Mouse (Mus musculus) midbrain, embryonic 12.5 days (tissue): ENCODE measurements around the gene Pgap1. TPM values are rescaled to one million over a fixed set of nuclear protein-coding genes. Genes with fewer than 3 reads are reported as not detected.

Source experiments
- ATAC-seq: fragments of 200-750 bp; cut with Nextera tagmentation; 2 replicates; pipeline ENCODE4 v1.8.0; 2017; ENCODE audit warnings: low read depth, moderate TSS enrichment, moderate library complexity; ENCODE audit not compliant: low FRiP score
- H3K27ac ChIP-seq: fragments of 300-500 bp; sonication (generic); replicated peaks from 2 replicates; pipeline ENCODE4 v1.5.1; 2016; ENCODE audit warnings: mild to moderate bottlenecking
- H3K27me3 ChIP-seq: fragments of 300-500 bp; sonication (generic); 2 replicates; pipeline ENCODE4 v1.6.1; 2016; ENCODE audit warnings: mild to moderate bottlenecking
- H3K36me3 ChIP-seq: fragments of 300-500 bp; sonication (generic); 2 replicates; pipeline ENCODE4 v1.6.1; 2016
- H3K4me1 ChIP-seq: fragments of 300-500 bp; sonication (generic); 2 replicates; pipeline ENCODE4 v1.6.1; 2016
- H3K4me2 ChIP-seq: fragments of 300-500 bp; sonication (generic); replicated peaks from 2 replicates; pipeline ENCODE4 v1.6.1; 2016; ENCODE audit warnings: mild to moderate bottlenecking, moderate library complexity
- H3K4me3 ChIP-seq: fragments of 300-500 bp; sonication (generic); 2 replicates; pipeline ENCODE4 v1.5.1; 2016; ENCODE audit warnings: mild to moderate bottlenecking
- H3K9ac ChIP-seq: fragments of 300-500 bp; sonication (generic); replicated peaks from 2 replicates; pipeline ENCODE4 v1.6.1; 2016; ENCODE audit warnings: mild to moderate bottlenecking, moderate library complexity
- H3K9me3 ChIP-seq: fragments of 300-500 bp; sonication (generic); 2 replicates; pipeline ENCODE4 v1.6.1; 2016; ENCODE audit warnings: mild to moderate bottlenecking
- WGBS: fragments of 180-500 bp; shearing (Covaris S2); methylation state at CpG from one replicate; pipeline ENCODE4 v1.1.7; 2016; 5-methylcytosine and 5-hydroxymethylcytosine counted together
- polyA plus RNA-seq: library from polyadenylated mRNA; unstranded; fragments of >200 nt; fragmentation: Nextera tagmentation; extraction: Ambion mirVana; gene quantifications from 2 replicates; pipeline ENCODE4 v1.2.1, GENCODE M21; 2016

Gene Pgap1
- polyA plus RNA-seq, 1 experiment from 2014 or later = 17.1 TPM

DNA sequence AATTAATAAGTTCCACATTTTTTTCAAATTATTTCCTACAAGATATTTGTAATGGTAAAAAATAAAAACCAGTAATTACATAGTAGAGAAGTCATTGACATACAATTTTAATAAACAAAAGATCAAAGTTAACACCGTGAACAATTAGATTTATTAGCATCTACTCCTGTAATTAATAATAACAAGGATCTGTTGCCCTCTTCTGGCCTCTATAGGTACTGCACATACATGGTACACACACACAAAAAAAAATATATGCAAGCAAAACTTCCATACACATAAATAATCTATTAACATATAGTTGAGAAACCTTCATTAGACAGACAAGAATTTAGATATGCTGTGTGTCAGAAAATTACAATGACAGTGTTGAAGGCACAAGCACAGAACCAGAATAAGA lies 43.6 kb downstream of the Pgap1 start:
- Histone ChIP-seq H3K9ac (no peak overlapping the region), H3K4me3 (no peak overlapping the region), H3K27ac (no peak overlapping the region), H3K36me3 (peaks cover 10% of the 10 kb centered on the region), H3K4me1 (no peaks in the 10 kb centered on the region), H3K9me3 (peaks cover 4% of the 10 kb centered on the region; the same call in 1 of the 2 replicates), H3K27me3 (no peaks in the 10 kb centered on the region), H3K4me2 (no peak overlapping the region)
- ATAC-seq = no peak
- WGBS = 96% methylated on average over 1 of the region's 1 CpGs

DNA sequence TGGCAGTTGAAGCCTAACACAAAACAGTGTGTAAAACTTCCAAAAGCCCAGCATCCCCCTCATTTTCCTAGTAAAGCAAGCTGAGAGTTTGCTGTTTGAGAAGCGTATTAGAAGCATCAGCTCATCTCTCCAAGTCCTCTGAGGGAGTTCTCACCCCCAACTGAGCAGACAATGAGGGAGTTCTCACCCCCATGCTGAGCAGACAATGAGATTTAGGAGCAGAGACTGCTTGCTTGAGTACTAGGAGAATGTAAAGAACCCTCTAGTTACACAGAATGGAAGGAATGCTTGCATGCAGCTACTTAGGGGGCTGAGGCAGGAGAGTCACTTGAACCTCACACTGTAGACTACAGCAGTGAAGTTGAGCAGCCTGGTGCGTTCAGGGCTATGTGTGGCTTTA lies 59.0 kb downstream of the Pgap1 start:
- Histone ChIP-seq H3K36me3 (peaks cover 16% of the 10 kb centered on the region; the same call in 1 of the 2 replicates), H3K4me1 (no peaks in the 10 kb centered on the region)
- 78% methylated on average over 2 of the region's 2 CpGs for WGBS

DNA sequence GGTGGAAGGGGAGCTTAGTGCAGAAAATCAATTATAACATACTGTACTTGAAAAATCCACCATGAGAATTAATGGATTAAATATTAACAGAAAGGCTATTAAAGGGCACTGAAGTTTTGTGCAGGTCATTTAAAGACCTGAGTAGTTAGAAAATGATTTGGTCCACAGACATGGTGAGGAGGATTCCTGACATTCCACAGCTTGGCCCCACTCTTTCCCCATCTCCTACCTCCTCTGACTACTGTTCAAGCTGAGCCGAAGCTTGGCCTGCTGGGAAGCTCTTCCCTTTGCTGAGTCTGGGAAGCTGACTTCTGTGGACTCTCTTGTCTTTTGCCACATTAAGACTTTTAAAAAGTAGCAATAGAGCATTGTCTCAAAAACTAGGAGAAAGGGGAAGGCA lies 61.2 kb downstream of the Pgap1 start:
- Histone ChIP-seq H3K27me3 (no peaks in the 10 kb centered on the region), H3K36me3 (peaks cover 26% of the 10 kb centered on the region), H3K4me3 (no peak overlapping the region), H3K4me2 (no peak overlapping the region), H3K27ac (no peak overlapping the region), H3K4me1 (no peaks in the 10 kb centered on the region), H3K9ac (no peak overlapping the region), H3K9me3 (no peaks in the 10 kb centered on the region)
- WGBS = 72% methylated on average over 1 of the region's 1 CpGs
- ATAC-seq = no peak

More for the DNA sequence above, 59.0 kb downstream of the Pgap1 start:
- Histone ChIP-seq H3K27me3 (no peaks in the 10 kb centered on the region), H3K27ac (no peak overlapping the region), H3K4me2 (no peak overlapping the region), H3K9ac (no peak overlapping the region), H3K4me3 (no peak overlapping the region), H3K9me3 (no peaks in the 10 kb centered on the region)
- no peak for ATAC-seq

DNA sequence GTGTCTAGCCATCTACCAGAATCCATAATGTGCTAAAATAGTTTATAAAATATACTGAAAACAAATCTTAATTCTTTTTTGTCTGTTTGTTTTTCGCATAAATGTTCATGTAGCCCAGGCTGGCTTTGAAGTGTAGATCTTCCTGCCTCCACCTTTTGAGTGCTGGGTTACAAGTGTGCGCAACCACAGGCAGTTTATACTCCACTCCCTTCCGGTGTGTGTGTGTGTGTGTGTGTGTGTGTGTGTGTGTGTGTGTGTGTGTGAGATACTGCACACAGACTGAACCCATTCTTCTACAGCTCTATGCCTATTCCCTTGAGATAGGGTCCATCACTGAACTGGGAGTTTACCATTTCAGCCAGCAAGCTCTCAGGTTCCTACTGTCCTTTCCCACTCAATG lies 64.0 kb downstream of the Pgap1 start:
- H3K27me3 ChIP-seq = no peaks in the 10 kb centered on the region
- ATAC-seq = no peak
- no peak overlapping the region for H3K9ac ChIP-seq
- H3K36me3 ChIP-seq = peaks cover 31% of the 10 kb centered on the region
- WGBS = 95% methylated on average over 3 of the region's 3 CpGs
- no peak overlapping the region for H3K4me3 ChIP-seq
- H3K4me1 ChIP-seq = no peaks in the 10 kb centered on the region
- H3K4me2 ChIP-seq = no peak overlapping the region
- no peak overlapping the region for H3K27ac ChIP-seq
- H3K9me3 ChIP-seq = no peaks in the 10 kb centered on the region

DNA sequence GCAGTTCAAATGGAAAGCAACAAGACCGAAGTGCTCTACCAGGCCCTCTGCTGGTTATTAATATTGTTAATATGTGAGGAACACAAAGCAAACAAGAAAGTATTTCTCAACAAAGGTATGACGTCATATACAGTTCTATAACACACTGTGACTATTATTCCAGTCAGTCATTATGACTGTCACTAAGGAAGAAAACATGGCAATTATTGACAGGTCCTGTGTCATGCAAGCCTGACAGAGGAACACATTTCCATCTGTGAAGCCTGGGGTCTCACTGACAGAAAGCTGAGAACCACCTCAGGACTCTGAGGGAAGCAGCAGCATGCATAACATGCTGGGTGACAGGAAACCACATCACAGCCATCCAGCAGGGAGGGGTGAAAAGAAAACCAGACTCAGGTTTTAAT lies 65.0 kb downstream of the Pgap1 start:
- Histone ChIP-seq H3K9me3 (no peaks in the 10 kb centered on the region), H3K4me2 (no peak overlapping the region), H3K27me3 (no peaks in the 10 kb centered on the region), H3K27ac (no peak overlapping the region), H3K36me3 (peaks cover 40% of the 10 kb centered on the region), H3K4me3 (no peak overlapping the region), H3K9ac (no peak overlapping the region), H3K4me1 (no peaks in the 10 kb centered on the region)
- WGBS = 91% methylated on average over 2 of the region's 2 CpGs
- no peak for ATAC-seq

DNA sequence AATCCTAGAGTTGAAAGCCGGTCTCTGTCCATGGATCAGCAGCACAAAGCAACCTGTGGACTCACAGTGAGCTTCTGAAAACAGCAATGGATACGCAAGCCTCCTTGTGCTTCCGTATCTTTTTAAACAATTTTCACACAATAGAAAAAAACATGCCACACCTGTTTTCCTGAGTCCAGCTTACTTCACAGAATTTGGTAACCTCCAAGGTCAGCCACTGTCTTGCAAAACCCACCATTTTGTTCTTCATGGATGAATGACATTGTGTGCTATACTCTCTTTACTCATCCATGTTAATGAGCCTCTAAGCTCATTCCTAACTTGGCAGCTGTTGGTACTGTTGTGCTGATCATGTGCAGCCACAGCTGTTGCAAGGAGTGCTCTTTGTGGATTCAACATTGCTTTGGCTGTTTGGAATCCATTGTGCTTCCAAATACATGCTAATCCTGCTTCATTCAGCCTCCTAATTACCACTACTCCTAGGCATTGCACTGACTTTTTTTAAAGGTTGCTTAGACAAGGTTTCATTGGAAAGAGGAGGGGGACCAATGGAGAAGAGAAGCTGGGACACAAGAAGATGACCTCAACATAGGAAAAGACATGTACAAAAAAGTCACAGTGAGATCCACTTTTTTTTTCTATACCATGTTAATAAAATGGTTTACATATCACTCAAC lies 72.6 kb downstream of the Pgap1 start:
- Histone ChIP-seq H3K4me3 (no peak overlapping the region), H3K4me2 (no peak overlapping the region), H3K27ac (no peak overlapping the region), H3K4me1 (no peaks in the 10 kb centered on the region), H3K9me3 (no peaks in the 10 kb centered on the region), H3K27me3 (no peaks in the 10 kb centered on the region), H3K9ac (no peak overlapping the region), H3K36me3 (peaks cover 42% of the 10 kb centered on the region)
- WGBS = 66% methylated on average over 3 of the region's 3 CpGs
- peak; percentile 86 for ATAC-seq

DNA sequence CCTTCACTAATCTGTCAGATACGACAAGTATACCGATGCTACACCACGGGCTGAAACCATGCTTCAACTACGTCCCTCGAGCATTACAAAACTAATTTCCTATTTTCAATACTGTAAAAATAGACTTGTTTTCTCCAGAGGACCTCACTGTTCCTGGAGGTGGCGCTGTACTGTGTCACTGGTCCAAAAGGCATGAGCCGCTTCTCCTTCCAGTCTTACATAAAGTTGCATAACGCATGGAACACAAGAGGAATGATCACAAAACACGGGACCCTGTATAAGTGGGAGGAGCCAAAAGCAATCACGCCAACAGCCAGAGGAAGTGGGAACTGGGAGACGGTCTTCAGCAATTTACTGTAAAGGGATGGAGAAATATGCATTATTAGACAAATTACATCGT lies 77.0 kb downstream of the Pgap1 start:
- Histone ChIP-seq H3K4me3 (no peak overlapping the region), H3K4me1 (no peaks in the 10 kb centered on the region), H3K27me3 (no peaks in the 10 kb centered on the region), H3K4me2 (no peak overlapping the region), H3K9me3 (no peaks in the 10 kb centered on the region), H3K27ac (no peak overlapping the region), H3K36me3 (peaks cover 32% of the 10 kb centered on the region), H3K9ac (no peak overlapping the region)
- WGBS = 93% methylated on average over 12 of the region's 12 CpGs
- no peak for ATAC-seq

DNA sequence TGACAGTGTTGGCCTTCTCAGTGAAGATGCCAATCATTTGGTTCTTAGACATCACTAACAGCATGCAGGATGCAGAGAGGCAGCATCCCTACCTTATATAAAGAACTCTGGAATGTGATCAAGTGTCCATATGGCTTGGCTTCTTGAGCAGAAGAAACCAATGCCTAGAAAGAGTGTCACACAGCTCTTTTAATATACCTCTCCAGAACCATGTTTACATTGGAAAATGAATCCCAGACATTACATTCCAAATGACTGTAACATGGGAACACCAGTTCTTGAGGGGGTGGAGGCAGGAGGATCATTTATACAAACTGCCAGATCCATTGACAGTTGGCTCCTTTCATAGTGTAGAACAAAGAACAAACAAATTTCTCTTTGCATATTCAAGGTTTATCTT lies 88.8 kb downstream of the Pgap1 start:
- H3K4me3 ChIP-seq = no peak overlapping the region
- no peak for ATAC-seq

DNA sequence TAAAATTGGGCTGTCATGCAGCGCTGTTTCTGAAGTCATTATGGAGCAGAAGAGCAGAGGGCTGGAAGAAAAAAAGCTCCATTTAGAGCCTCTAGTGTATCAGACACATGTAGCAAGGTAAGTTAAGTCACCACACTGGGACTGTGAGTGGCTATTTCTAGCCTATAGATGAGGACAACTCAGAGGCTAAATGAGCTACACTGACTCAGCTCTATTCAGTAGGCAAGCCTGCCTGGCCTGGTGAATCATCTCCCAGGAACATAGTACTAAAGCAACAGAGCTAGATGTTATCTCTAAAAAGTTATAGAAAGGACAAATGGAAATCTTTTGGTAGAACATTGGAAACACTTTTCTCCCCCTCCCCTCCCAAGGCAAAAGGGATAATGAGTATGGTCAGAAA lies 90.1 kb downstream of the Pgap1 start:
- Histone ChIP-seq H3K4me2 (no peak overlapping the region), H3K4me3 (no peak overlapping the region), H3K36me3 (no peaks in the 10 kb centered on the region), H3K9ac (no peak overlapping the region), H3K4me1 (no peaks in the 10 kb centered on the region), H3K9me3 (no peaks in the 10 kb centered on the region), H3K27me3 (no peaks in the 10 kb centered on the region), H3K27ac (no peak overlapping the region)
- no peak for ATAC-seq
- WGBS = 94% methylated on average over 1 of the region's 1 CpGs

More for the DNA sequence above, 88.8 kb downstream of the Pgap1 start:
- Histone ChIP-seq H3K4me2 (no peak overlapping the region), H3K27ac (no peak overlapping the region), H3K36me3 (no peaks in the 10 kb centered on the region), H3K27me3 (no peaks in the 10 kb centered on the region), H3K9ac (no peak overlapping the region), H3K4me1 (no peaks in the 10 kb centered on the region), H3K9me3 (no peaks in the 10 kb centered on the region)

DNA sequence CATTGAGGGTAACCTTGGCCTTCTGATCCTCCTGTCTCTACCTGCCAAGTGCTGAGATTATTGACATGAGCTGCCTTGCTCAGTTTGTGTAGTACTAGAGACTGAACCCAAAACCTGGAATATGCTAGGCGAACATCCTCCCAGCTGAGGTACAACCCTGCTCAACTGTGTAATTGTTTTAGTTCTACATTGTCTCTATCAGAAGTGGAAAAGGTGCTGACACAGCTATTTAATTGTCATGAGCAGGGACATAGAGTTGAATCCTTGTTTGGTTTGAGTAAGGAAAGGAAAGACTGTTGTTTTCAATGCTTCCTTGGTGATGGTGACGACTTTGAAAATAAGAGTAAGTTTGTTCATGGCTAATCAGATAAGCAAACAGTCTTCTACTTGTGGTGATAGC lies 105.4 kb downstream of the Pgap1 start:
- H3K9me3 ChIP-seq = no peaks in the 10 kb centered on the region
- 85% methylated on average over 2 of the region's 2 CpGs for WGBS
- no peak overlapping the region for H3K4me2 ChIP-seq
- no peak for ATAC-seq
- H3K27ac ChIP-seq = no peak overlapping the region
- no peaks in the 10 kb centered on the region for H3K27me3 ChIP-seq
- H3K4me1 ChIP-seq = no peaks in the 10 kb centered on the region
- H3K4me3 ChIP-seq = no peak overlapping the region
- H3K9ac ChIP-seq = no peak overlapping the region
- no peaks in the 10 kb centered on the region for H3K36me3 ChIP-seq

DNA sequence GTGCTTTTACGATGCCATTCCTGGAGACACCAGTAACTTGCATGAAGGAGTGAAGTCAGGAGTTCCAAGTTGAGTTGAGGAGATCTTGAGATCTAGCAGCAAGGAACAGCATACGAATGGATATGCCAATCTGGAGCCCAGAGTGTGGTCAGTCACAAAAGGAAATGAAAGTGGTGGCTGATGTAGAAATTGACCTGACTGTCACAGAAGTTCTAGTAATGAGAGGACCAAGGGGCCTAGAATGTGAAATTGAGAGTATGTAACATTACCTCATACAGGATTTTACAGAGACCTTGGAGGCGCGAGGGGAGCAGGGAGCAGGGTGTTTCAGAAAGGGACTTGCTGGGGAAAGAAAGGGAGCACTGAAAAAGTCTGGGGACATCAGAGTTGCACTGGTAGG lies 108.7 kb downstream of the Pgap1 start:
- H3K36me3 ChIP-seq = no peaks in the 10 kb centered on the region
- H3K4me3 ChIP-seq = no peak overlapping the region
- WGBS = 92% methylated on average over 4 of the region's 4 CpGs
- H3K9me3 ChIP-seq = no peaks in the 10 kb centered on the region
- no peaks in the 10 kb centered on the region for H3K4me1 ChIP-seq
- no peak for ATAC-seq
- H3K27ac ChIP-seq = no peak overlapping the region
- no peak overlapping the region for H3K9ac ChIP-seq
- no peak overlapping the region for H3K4me2 ChIP-seq
- H3K27me3 ChIP-seq = 0 out of 2 replicates have a peak, but pooled peaks cover 6% of the 10 kb centered on the region

DNA sequence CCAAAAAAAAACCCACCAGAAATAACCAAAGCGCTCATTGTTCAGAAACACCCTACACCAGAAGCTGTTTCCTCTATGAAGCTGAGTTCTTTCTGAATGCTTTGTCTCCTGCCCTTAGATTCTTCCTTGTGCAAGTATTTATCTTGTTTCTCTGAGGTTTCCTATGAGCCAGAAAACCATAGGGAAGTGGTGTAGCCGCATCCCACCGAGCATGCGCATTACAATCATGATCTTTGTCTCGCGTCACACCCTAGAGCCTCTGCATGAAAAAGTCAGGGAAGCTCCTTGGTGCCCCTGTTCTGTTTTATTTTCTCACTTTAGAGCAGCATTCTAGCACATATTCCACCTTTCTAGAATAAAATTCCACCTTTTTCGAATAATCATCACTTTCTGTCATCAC lies 113.8 kb downstream of the Pgap1 start:
- Histone ChIP-seq H3K4me3 (no peak overlapping the region), H3K9ac (no peak overlapping the region), H3K4me1 (no peaks in the 10 kb centered on the region), H3K4me2 (no peak overlapping the region), H3K27ac (no peak overlapping the region), H3K27me3 (0 out of 2 replicates have a peak, but pooled peaks cover 6% of the 10 kb centered on the region), H3K9me3 (no peaks in the 10 kb centered on the region), H3K36me3 (no peaks in the 10 kb centered on the region)
- ATAC-seq = no peak
- 63% methylated on average over 7 of the region's 7 CpGs for WGBS

DNA sequence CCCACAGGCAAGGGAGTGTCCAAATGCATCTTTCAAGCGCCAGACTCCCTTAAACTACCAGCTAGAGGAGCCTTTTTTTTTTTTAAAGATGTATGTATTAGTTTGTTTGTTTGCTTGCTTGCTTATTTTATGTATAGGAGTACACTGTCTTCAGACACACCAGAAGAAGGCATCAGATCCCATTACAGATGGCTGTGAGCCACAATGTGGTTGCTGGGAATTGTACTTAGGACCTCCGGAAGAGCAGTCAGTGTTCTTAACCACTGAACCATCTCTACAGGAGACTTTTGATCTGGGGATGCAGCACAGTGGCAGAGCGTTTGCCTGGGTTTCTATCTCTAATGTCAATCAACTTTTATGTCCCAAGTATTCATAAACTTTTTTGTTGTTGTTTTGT lies 118.4 kb downstream of the Pgap1 start:
- Histone ChIP-seq H3K27me3 (no peaks in the 10 kb centered on the region), H3K9me3 (no peaks in the 10 kb centered on the region), H3K4me1 (peaks cover 6% of the 10 kb centered on the region; the same call in 1 of the 2 replicates), H3K9ac (peak overlapping the region; percentile 72; the same call in 1 of the 2 replicates), H3K36me3 (no peaks in the 10 kb centered on the region), H3K27ac (no peak overlapping the region), H3K4me2 (peak overlapping the region; percentile 79), H3K4me3 (peak overlapping the region; percentile 58)
- WGBS = 50% methylated on average over 3 of the region's 3 CpGs
- peak; percentile 46; the same call in 1 of the 2 replicates for ATAC-seq
